Mouse (Mus musculus) WW6 (cell line): ENCODE results near the gene Hoxa3.

Experiments used
- DNase-seq: peaks from one replicate; pipeline ENCODE4 v3.0.0-alpha.2; 2013; ENCODE audit warnings: low read depth, low spot score

Gene Hoxa3

GRCm38 (mm10) chr6:52246916-52247315 is 33.8 kb upstream of the Hoxa3 start:
- DNase-seq, result no peak

GRCm38 (mm10) chr6:52246403-52246803 is 33.3 kb upstream of the Hoxa3 start:
- DNase-seq, result no peak

DNA sequence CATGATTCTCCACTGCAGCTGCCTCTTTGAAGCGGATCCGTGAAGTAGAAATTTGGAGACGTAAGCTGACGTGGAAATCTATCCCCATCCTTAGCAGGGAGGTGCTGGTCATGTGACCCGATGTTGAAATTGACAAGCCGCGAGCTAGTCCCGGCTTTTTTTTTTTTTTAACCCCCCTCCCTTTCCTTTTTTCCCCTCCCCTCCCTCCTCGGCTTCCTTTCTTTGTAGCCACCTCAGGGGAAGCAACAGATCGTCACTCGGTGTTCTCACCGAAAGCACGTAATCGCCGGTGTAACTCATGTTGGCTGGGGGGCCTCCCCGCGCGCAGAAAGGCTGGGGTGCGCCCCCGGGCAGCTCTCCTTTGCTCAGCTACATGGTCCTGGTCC is 32.6 kb upstream of the Hoxa3 start, which contains the start of gene Hoxa11:
Gene Hoxa11 (minus strand): TSS at position 54 of the 386 bp plus-strand sequence.
- DNase-seq, result no peak

DNA sequence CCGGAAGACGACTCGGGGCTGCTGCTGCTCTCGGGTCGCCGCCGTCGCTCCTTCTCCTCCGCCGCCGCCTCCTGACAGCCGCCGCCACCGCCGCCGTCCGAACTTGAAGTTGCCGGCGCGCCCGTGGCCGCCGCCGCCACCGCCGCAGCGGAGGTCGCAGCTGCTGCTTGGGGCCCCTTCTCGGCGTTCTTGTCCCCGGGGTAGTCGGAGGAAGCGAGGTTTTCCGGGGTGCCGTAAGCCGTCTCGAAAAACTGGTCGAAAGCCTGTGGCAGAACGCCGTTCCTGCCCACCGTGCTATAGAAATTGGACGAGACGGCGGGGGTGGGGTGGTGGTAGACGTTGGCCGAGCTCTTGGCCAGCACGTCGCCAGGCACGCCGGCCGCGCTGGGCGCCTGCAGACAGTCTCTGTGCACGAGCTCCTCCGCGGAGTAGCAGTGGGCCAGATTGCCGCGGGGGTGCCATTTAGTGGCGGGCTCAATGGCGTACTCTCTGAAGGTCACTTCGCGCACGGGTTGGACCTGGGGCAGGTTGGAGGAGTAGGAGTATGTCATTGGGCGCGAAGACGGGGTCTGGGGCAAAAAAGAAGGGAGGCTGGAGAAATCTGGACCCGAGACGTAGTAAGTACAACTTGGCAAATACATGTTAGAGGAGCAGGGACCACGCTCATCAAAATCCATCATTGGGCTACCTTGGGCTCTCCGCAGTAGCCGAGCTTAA is 32.1 kb upstream of the Hoxa3 start:
- DNase-seq, result no peak

DNA sequence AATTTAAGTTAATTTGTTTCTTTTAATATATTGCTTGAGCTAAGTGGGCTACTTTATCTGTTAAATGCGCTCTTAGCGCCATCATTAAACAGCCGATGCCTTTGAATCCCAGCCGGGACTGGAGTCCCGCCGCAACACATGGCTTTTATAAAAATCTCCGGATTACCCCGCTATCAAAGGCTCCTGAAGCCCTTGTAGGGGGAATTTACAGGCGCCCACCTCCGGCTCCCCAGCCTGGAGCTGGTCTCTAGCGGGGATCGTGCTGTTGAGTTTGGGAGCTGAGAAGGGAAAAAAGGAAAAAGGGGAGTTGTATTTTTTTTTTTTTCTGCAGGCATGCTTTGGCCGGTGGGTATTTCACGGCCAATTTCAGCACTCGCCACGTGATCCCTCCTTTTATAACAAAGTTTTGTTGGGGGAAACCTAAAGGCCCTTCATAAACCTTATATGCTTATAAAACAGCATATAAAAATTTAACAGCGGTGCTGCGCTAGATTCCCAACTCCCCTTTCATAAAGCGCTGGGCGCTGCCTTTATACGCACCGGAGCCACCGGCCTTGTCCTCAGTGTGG is 31.4 kb upstream of the Hoxa3 start:
- no peak for DNase-seq

GRCm38 (mm10) chr6:52243681-52244121 is 30.6 kb upstream of the Hoxa3 start:
- no peak for DNase-seq

DNA sequence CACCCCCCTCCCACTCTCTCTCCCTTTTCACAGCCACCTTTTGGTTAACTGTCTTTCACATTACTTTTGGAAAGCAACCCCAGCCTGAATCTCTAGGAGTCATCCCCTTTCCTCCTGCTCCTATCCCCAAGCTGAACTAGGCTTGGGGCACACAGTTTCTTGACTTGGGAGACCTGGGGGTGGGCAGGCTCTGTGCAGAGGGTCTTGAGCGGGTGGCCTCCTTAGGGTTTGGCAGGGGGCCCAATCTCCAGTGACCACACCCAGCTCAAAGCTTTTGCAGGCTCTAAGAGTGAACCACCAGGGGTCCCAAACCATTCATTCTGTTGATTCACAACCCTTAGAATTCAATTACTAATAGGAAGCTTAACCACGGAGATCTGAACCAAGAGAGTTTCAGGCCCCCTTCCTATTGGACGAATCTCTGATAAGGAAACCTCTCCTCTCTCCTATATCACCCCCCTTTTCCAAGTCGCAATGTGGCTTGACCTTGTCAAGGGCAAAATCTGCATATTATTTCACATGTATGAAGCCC is 29.7 kb upstream of the Hoxa3 start:
- DNase-seq, result no peak

DNA sequence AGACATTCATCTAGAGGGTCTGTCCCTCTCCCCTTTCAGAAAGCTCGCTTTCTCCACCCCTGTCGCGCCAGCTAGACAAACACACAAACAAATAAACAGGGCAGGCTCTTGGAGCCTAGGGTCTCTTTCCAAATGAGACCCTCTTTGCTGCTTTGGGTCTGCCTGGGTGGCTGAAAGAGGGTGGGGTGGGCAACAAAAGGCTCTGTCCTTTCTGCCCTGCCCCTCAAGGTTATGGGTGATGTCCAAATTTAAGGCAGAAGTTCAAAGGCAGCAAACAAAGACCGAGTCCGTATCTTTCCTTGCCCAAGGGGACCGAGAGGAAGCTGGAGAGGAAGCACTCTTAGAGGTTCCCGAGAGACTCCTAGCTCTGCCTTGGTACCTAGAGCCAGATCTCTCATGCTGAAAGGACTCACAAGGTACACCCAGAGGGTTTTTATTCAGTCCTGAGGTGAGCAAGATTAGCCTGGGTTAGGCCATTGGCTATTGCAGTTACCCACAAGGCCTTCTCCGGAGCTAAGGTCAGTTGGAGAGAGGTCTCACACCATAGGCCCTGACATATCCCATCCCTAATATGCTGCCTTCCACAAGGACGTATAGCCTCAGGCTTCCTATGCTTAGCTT is 28.0 kb upstream of the Hoxa3 start:
- no peak for DNase-seq

DNA sequence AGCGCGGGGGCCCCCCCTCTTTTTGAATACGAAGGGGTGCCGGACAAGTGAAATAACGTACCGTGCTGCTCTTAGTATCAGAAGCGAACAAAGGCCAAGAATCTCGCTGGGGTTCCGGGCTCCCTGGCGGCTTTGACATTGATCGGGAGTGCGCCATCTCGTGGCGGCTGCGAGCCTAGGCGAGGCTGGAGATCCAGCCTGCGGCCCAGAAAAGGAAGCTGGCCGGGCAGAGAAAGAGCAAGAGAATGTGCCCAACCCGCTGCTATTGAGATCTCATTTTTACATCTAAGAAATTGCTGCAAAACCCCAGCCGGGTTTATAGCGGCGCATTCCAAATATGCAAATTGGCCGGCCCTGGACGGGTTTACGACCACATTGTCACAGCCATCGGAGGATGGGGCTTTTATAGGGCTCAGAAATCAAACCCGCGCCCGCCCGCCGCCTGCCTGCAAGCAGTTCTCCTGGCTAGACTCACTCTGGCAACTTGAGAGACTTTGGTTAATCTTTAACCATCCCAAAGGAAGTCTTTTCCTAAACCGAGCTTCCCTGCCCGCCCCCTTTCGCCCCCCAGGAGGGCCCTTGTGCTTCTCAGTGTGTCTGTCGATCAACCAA is 27.4 kb upstream of the Hoxa3 start, which contains the start of gene Hoxa10:
Gene Hoxa10 (minus strand): TSS at position 466 of the 612 bp plus-strand sequence.
- no peak for DNase-seq

GRCm38 (mm10) chr6:52239625-52240388 is 26.7 kb upstream of the Hoxa3 start:
- DNase-seq, result no peak

DNA sequence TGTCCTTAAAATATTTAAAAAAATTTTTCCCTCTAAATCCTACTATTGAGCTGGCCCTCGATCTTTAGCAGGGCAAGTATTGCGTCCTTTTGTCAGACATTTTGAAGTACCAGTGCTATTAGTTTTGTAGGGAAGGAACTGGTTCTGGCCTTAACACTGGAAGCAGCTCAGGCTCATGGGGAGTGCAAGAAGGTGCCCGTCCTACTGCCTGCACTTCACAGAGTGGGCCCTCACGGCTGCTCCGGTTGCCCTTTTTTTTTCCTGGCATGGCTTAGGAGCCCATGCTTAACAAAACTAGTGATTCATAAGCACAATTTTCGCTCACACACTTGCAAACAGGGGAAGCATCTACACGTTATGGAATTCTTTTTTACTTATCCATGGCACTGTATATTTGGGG is 25.8 kb upstream of the Hoxa3 start:
- DNase-seq, result no peak

GRCm38 (mm10) chr6:52238155-52238545 is 25.0 kb upstream of the Hoxa3 start:
- DNase-seq, result no peak

- DNase-seq, result no peak
Observed at GRCm38 (mm10) chr6:52237346-52238154, 24.4 kb upstream of the Hoxa3 start.

DNA sequence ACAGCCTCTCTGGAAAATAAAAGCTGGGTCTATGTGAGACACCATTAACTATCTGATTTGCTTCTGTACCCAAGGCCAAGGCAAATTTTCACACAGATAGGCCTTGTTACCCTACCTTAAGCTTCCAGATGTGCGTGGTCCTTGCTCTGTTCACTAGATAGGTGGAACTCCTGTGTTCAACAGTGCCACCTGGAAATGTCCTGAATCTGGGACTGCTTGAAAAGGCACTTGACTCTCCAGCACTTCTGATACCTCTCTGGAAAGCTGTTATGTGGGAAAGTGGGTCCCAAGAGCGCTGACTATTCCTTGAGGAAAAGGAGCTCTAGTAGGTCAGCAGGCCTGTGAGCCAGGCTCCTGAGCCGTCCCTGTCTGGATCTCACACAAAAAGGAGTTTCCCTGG is 23.7 kb upstream of the Hoxa3 start:
- no peak for DNase-seq

DNA sequence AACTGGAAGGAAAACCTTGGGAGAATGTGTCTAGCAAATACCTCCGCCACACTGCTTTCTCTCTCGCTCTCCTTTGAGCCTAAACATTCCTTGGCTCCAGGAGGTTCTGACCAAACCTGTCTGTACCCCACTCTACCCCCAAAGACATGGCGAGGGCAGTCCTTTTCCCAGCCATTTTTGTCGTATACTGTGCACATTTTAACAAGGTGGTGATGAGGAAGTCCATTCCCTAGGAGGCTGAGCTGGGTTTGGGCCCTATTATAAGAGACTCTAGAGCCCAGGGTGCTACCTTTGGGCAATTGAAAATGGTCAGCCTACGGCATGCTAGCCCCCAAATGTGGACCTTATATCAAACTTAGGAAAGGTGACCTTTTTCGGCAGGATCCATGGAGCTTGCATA is 22.7 kb upstream of the Hoxa3 start:
- DNase-seq, result no peak

GRCm38 (mm10) chr6:52235267-52235666 is 22.1 kb upstream of the Hoxa3 start:
- no peak for DNase-seq

DNA sequence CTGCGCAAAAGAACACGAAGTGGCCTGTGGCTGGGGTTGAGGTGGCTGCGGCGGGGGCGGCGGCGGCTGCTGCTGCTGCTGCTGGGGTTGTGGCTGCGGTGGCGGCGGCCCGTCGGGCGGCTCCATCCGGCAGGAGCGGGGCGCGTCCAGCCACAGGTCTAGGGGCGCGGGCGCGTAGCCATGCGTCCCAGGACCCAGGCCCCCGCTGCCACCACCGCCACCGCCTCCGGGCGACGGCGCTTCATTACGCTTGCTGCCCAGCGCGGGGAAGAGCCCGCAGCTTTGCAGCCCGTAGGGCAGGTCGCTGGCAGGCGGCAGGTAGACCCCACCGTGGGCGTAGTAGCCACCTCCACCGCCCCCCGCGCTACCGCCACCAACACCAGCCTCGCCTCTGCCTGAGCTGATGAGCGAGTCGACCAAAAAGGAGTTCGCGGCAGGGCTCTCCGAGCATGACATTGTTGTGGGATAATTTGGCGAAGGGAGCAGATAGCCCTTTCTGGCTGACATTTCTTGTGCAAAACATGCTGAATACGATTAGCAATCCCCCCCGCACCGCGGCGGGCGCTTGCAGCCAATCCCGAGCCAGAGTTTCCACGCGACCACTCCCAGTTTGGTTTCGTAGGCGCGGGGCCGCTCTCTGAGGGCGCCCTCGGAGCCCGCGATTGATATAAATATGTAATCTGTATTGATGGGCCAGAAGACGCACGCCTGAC is 21.4 kb upstream of the Hoxa3 start:
- DNase-seq, result no peak

DNA sequence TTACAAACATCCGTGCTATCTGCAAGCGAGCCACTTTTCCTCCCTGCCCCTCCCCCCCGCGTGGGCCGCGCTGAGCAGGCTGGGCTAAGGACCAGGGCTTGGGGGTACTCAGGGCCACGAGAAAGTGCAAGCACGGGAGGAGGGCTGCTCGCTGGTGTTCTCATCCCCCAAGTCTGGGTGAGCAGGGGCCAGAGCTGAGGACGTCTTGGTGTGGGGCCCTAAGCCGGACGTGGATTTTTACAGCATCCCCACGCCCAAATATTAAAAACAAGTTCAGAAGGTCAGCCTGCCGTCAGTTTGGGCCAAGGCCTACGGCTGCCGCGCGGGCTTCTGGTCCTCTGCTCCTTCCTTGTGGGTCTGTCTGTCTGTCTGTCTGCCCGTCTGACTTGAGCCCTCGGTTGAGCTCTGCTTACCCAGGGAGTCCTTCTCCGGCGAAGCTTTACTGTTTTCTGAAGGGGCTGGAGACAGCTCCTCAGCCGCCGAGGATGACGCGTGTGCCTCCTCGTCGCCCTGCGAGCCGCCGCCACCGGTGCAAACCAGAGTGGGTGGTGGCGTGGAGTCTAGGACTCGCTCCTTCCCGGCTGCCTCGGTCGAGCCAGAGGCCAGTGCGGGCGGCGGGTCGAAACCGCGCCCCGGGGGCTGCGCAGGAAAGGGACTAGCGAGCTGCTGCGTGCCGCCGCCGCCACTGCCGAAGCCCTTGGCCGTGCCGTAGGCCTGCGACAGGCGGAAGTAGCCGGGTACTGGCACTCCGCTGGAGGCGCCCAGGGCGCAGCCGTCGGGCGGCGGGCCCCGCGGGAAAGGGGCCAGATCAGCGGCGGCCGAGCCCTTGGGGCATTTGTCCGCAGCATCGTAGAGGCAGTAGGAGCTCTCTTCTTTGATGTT is 20.7 kb upstream of the Hoxa3 start:
- no peak for DNase-seq

GRCm38 (mm10) chr6:52232984-52233545 is 19.9 kb upstream of the Hoxa3 start:
- DNase-seq, result no peak
